Mouse (Mus musculus): ENCODE results near the gene Cyth4.

- TF ChIP-seq POLR2A (IDR thresholded peaks at IDR 0.05; ENCODE audit: borderline replicate concordance, control insufficient read depth, low read depth, low read length) (no peak), CTCF (IDR thresholded peaks at IDR 0.05; ENCODE audit: control insufficient read depth, insufficient read depth, low read length) (no peak)
Observed at GRCm38 (mm10) chr15:78643633-78644032, 46.8 kb downstream of the Cyth4 start.
